Mouse (Mus musculus): ENCODE measurements around the gene Naa50. TPM values are rescaled to one million over a fixed set of nuclear protein-coding genes. Genes with fewer than 3 reads are reported as not detected.

Gene Naa50
- polyA plus RNA-seq, 1 experiment from 2014 or later, result 98.7 TPM

DNA sequence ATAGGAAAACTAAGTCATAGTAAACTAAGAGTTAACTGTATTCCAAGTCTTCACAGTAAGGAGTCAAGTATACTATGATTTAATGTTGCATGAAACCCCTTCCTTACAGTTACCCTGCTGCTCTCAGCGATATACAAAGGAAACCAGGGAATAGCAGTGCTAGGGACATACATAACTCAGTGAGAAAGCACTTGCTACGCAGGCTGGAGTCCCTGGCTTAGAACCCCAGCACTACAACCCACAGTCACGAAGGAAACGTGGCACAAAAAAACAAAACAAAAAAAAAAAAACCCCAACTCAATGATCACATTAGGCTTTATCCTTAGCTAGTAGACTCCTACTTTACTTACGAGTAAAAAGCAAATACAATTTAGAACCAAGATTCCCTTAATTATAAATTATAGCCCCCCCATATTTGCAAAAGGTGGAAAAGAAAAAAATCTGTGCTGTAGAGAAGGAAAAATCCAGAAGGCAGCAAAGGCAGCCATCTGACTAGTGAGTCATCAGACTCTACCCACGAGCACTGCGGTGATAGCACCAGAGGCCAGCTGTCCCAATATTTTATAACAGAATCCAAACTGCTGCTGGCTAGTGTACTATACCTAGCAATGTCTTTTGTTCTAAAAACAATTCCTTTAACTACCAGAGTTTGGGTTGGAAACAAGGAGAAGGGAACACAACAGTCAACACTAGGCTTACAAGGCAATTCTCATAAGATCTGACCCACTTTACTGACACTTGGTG is 16.5 kb upstream of the Naa50 start:
- Histone ChIP-seq H3K4me1 (replicated peaks) (0 out of 2 replicates have a peak, but pooled peaks cover 2% of the 10 kb centered on the region), H3K4me3 (no peak overlapping the region), H3K36me3 (no peaks in the 10 kb centered on the region; the same call in 1 of the 2 replicates), H3K9me3 (replicated peaks) (no peaks in the 10 kb centered on the region), H3K4me2 (no peak overlapping the region), H3K27ac (ENCODE audit: poor library complexity, severe bottlenecking) (no peak overlapping the region), H3K27me3 (replicated peaks) (no peaks in the 10 kb centered on the region), H3K9ac (no peak overlapping the region)
- ATAC-seq (ENCODE audit: insufficient number of reproducible peaks, low FRiP score), result no peak
- WGBS, result 80% methylated on average over 7 of the region's 7 CpGs

DNA sequence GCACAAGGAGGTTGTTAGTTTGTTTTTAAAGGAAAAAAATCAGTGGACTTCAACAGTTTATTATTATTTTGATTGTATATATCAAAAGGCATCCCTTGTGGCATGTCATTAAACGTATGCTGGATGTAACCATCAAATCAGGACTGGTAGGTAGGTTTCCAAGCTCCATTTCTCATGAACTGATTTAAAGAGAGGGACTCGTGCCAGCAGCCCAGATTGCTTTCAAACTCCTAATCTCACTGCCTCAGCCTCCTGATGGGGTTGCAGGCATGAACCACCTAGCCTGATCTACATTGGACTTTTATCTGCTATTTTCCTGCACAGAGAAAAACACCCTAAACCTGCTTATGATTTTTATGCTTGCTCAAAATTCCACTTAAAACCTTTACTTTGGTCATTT is 15.8 kb upstream of the Naa50 start:
- Histone ChIP-seq H3K4me2 (no peak overlapping the region), H3K4me1 (replicated peaks) (0 out of 2 replicates have a peak, but pooled peaks cover 2% of the 10 kb centered on the region), H3K27me3 (replicated peaks) (no peaks in the 10 kb centered on the region), H3K9me3 (replicated peaks) (no peaks in the 10 kb centered on the region), H3K4me3 (no peak overlapping the region), H3K27ac (ENCODE audit: poor library complexity, severe bottlenecking) (no peak overlapping the region), H3K36me3 (no peaks in the 10 kb centered on the region), H3K9ac (no peak overlapping the region)
- no peak for ATAC-seq (ENCODE audit: insufficient number of reproducible peaks, low FRiP score)
- WGBS, result 68% methylated on average over 2 of the region's 2 CpGs

DNA sequence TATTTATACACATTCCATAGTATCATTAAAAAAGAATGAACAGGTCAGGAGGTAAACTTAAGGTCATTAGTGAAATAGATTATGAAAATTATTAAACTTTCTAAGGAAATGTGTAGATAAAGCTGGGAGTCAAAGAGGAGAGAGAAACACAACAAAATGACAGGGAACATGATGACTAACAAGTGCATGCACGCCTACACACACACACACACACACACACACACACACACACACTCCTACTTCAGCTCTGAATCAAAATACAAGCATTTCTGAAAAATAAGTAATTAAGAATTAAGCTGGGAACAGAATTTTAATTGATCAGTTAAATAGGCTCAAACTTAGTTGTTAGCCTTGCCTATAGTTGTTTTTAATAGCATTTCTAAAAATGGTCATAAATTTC is 14.9 kb upstream of the Naa50 start:
- Histone ChIP-seq H3K27ac (ENCODE audit: poor library complexity, severe bottlenecking) (no peak overlapping the region), H3K9me3 (replicated peaks) (no peaks in the 10 kb centered on the region), H3K36me3 (no peaks in the 10 kb centered on the region), H3K4me3 (no peak overlapping the region), H3K4me2 (no peak overlapping the region), H3K4me1 (replicated peaks) (0 out of 2 replicates have a peak, but pooled peaks cover 2% of the 10 kb centered on the region), H3K27me3 (replicated peaks) (no peaks in the 10 kb centered on the region), H3K9ac (no peak overlapping the region)
- WGBS, result 69% methylated on average over 1 of the region's 1 CpGs
- ATAC-seq (ENCODE audit: insufficient number of reproducible peaks, low FRiP score), result no peak

DNA sequence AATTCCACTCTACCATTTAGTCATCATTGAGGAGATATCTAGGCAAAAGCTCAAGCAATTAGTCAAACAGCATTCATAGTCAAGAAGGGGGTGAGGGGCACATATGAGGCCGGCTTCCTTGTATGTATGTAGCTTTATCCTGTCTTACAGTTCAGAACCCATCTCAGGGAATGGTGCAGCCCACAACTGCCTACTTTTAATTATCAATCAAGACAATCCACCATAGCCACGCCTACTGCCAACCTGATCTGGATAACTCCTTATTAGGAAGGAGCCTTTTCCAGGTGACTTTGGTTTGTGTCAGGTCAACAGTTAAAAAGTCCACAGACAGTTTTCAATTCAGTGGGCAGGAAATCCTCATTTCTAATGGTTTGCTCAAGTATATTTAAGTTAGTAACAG is 14.2 kb upstream of the Naa50 start:
- H3K9me3 ChIP-seq (replicated peaks), result no peaks in the 10 kb centered on the region
- no peak for ATAC-seq (ENCODE audit: insufficient number of reproducible peaks, low FRiP score)
- H3K36me3 ChIP-seq, result no peaks in the 10 kb centered on the region
- no peaks in the 10 kb centered on the region for H3K27me3 ChIP-seq (replicated peaks)
- 78% methylated on average over 2 of the region's 2 CpGs for WGBS
- H3K27ac ChIP-seq (ENCODE audit: poor library complexity, severe bottlenecking), result no peak overlapping the region
- no peak overlapping the region for H3K4me3 ChIP-seq
- no peak overlapping the region for H3K9ac ChIP-seq
- 0 out of 2 replicates have a peak, but pooled peaks cover 2% of the 10 kb centered on the region for H3K4me1 ChIP-seq (replicated peaks)
- no peak overlapping the region for H3K4me2 ChIP-seq

DNA sequence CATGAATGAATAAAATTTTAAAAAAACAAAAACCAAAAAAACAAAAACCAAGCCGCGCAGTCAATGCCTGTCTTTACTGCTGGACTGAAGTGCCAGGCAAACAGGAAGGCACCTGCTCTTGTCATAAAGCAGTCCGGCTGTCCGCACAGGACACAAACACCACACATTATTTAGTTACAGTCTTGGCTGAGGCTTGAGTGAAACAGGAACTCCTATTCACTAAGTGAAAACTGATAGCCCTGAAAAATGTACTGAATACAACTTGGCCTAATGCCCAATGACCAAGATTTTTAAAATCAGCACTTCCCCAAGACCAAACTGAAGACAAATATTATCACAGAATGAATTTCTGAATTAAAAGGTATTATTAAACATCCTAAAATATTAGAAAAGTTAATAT is 13.2 kb upstream of the Naa50 start:
- H3K4me1 ChIP-seq (replicated peaks), result 0 out of 2 replicates have a peak, but pooled peaks cover 2% of the 10 kb centered on the region
- H3K4me3 ChIP-seq, result no peak overlapping the region
- no peaks in the 10 kb centered on the region for H3K27me3 ChIP-seq (replicated peaks)
- H3K36me3 ChIP-seq, result no peaks in the 10 kb centered on the region
- H3K27ac ChIP-seq (ENCODE audit: poor library complexity, severe bottlenecking), result no peak overlapping the region
- no peak for ATAC-seq (ENCODE audit: insufficient number of reproducible peaks, low FRiP score)
- no peaks in the 10 kb centered on the region for H3K9me3 ChIP-seq (replicated peaks)
- 66% methylated on average over 4 of the region's 4 CpGs for WGBS
- H3K4me2 ChIP-seq, result no peak overlapping the region
- H3K9ac ChIP-seq, result no peak overlapping the region

DNA sequence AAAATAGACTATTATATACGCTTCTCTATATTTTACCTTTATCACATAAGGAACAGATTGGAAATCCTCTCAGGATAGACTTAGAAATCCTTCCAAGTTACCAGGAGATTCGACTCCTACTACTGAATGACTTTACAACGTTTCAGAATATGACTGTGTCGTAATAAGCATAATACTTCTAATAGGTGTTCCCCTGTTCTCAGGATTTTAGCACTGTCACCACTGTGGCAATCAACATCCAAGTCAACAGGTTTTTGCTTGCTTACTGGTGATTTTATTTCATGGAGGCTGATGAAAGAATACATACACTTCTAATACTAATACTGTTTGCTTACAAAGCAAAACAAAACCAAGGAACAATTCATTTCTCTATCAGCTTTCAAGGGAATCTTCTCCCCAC is 7.3 kb upstream of the Naa50 start:
- ATAC-seq (ENCODE audit: insufficient number of reproducible peaks, low FRiP score), result no peak
- WGBS, result 76% methylated on average over 4 of the region's 4 CpGs
- Histone ChIP-seq H3K27me3 (replicated peaks) (no peaks in the 10 kb centered on the region), H3K4me2 (no peak overlapping the region), H3K4me3 (no peak overlapping the region), H3K4me1 (replicated peaks) (no peaks in the 10 kb centered on the region), H3K9ac (no peak overlapping the region), H3K27ac (ENCODE audit: poor library complexity, severe bottlenecking) (no peak overlapping the region), H3K36me3 (no peaks in the 10 kb centered on the region), H3K9me3 (replicated peaks) (no peaks in the 10 kb centered on the region)

DNA sequence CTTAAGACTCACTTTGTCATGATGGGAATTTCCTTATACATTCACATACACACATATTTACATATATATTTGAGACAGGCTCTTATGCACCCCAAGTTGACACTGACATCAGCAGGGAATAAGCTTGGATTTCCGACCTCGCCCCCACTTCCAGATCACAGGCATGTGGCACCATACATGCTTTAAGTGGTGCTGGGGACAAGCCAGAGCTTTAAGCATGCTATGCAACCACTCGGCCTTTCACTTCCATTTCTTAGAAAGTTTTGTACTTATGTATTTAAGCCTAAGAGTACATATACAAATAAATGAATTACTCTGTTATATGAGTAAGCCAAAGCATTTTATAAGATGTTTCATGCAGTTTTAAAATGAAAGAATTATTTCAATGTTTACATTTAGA is 6.4 kb upstream of the Naa50 start:
- H3K9me3 ChIP-seq (replicated peaks), result no peaks in the 10 kb centered on the region
- no peak overlapping the region for H3K4me2 ChIP-seq
- 83% methylated on average over 3 of the region's 3 CpGs for WGBS
- no peak for ATAC-seq (ENCODE audit: insufficient number of reproducible peaks, low FRiP score)
- peaks cover 3% of the 10 kb centered on the region; the same call in 1 of the 2 replicates for H3K4me1 ChIP-seq (replicated peaks)
- no peaks in the 10 kb centered on the region for H3K36me3 ChIP-seq
- no peak overlapping the region for H3K9ac ChIP-seq
- no peaks in the 10 kb centered on the region for H3K27me3 ChIP-seq (replicated peaks)
- no peak overlapping the region for H3K27ac ChIP-seq (ENCODE audit: poor library complexity, severe bottlenecking)
- H3K4me3 ChIP-seq, result no peak overlapping the region

DNA sequence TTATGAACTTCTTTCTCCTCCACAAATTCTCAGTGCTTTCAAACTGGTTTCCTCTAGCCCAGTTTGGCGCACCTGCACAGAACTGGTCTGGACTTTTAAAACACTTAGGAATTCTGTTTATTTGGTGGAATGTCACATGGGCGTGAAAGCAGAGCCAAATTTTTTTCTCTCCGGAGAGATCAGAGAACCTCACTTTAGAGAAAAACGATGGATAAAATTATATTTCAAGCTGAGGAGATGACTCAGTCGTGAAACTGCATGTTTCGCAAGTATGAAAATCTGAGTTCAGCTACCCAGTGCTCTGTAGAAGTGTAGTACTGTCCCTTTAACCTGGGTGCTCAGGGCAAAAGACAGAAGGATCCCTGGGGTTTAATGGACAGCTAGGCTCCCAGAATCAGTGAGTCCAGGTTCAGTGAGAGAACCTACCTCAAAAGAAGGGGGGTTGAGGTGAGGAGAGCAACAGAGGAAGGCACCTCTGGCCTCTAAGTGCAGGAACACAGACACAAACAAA is 3.1 kb upstream of the Naa50 start:
- WGBS, result 87% methylated on average over 6 of the region's 6 CpGs
- Histone ChIP-seq H3K4me3 (no peak overlapping the region), H3K36me3 (no peaks in the 10 kb centered on the region), H3K27ac (ENCODE audit: poor library complexity, severe bottlenecking) (no peak overlapping the region), H3K4me1 (replicated peaks) (peaks cover 6% of the 10 kb centered on the region), H3K9ac (no peak overlapping the region), H3K4me2 (no peak overlapping the region), H3K27me3 (replicated peaks) (no peaks in the 10 kb centered on the region), H3K9me3 (replicated peaks) (no peaks in the 10 kb centered on the region)
- no peak for ATAC-seq (ENCODE audit: insufficient number of reproducible peaks, low FRiP score)

DNA sequence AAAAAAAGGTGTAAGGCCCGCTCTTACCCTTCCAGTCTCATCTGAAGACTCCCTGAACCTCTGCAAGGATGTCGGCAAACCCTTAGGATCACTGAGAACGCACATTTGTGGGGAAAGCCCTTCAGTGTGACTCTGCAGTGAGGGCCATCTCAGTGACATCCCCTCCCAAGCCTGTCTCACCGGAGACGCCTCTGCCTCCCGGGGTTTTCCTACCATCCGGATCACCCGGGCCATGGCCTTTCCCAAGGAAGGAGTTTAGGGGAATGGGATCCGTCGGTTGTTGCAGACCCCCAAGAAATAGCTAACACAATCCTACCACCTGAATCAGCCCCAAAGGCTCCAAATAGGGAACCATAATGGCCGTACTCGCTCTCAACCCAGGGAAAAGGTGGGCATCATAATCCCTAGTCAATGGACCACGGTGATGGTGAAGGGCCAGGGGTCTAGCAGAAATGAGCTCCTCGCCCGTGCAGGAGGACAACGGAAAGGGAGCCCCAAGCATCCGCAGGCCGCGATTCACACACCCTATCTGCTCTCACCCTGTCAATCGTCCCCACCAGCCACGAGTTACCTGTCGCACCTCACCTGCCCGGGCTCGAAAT is 1.2 kb upstream of the Naa50 start:
- no peak; the same call in 1 of the 2 replicates for ATAC-seq (ENCODE audit: insufficient number of reproducible peaks, low FRiP score)
- peak overlapping the region; percentile 98 for H3K27ac ChIP-seq (ENCODE audit: poor library complexity, severe bottlenecking)
- no peaks in the 10 kb centered on the region for H3K36me3 ChIP-seq
- peak overlapping the region; percentile 98 for H3K4me2 ChIP-seq
- under 1% methylated on average over 24 of the region's 24 CpGs for WGBS
- no peaks in the 10 kb centered on the region for H3K9me3 ChIP-seq (replicated peaks)
- no peaks in the 10 kb centered on the region for H3K27me3 ChIP-seq (replicated peaks)
- peak overlapping the region; percentile 84 for H3K9ac ChIP-seq
- peak overlapping the region; percentile 92 for H3K4me3 ChIP-seq
- peaks cover 8% of the 10 kb centered on the region for H3K4me1 ChIP-seq (replicated peaks)

DNA sequence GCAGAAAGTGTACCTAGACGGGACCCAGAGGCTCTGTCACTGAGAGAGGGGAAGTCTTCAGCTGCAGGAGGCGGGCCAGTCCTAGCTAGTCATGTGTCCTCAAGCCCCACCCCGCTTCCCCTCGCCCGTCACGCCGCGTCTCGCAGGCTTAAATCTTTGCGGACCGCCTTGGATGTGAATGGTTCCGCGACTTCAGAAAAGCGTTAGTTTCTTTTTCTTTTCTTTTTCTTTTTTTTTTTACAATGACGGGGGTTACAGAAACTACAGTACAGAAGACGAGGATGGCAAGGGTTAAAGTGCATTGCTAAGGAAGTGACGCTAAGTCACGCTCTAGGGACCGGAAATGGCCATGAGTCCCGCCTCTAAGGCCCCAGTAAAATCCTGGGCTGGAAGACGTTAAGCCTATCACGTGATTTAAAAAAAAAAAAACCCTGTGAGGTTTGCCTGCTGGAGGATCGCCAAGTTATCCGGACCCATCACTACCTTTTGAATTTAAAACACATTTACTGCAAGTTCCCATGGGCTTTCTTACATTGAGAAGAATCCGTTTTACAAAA is 573 bp upstream of the Naa50 start:
- WGBS, result 0% methylated on average over 25 of the region's 25 CpGs
- H3K4me2 ChIP-seq, result peak overlapping the region; percentile 98
- H3K27me3 ChIP-seq (replicated peaks), result no peaks in the 10 kb centered on the region
- ATAC-seq (ENCODE audit: insufficient number of reproducible peaks, low FRiP score), result peak; percentile 88
- H3K27ac ChIP-seq (ENCODE audit: poor library complexity, severe bottlenecking), result peak overlapping the region; percentile 98
- H3K9me3 ChIP-seq (replicated peaks), result no peaks in the 10 kb centered on the region
- no peaks in the 10 kb centered on the region for H3K36me3 ChIP-seq
- peak overlapping the region; percentile 92 for H3K4me3 ChIP-seq
- peak overlapping the region; percentile 84 for H3K9ac ChIP-seq
- peaks cover 8% of the 10 kb centered on the region for H3K4me1 ChIP-seq (replicated peaks)

DNA sequence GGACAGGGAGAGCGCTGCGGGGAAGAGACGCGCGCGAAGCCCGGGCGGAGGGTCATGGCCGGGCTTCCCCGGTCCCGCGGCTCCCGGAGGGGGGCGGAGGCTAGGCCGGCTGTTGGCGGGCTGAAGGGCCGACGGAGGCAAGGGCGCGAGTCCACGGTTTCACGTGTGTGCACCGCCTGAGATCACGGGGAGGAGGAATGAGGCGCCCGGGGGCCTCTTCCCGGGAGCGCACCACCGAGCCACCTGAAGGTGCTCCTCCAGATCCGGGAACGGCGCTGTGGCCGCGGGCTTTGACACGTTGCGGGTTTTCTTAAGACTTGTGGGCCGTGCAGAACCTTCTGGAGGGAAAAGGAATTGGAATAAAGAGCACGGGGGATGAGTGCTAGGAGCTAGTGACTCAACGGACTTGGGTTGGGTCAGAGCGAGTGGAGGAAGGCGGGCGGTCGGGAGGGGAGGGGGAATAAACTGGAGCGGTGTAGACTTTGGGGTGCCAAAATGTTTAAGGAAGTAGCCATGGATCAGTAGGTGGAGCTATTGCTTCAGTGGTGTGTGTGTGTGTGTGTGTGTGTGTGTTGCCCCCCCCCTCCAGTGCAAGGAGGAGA is 657 bp downstream of the Naa50 start:
- WGBS, result under 1% methylated on average over 44 of the region's 44 CpGs
- H3K9me3 ChIP-seq (replicated peaks), result no peaks in the 10 kb centered on the region
- peak overlapping the region; percentile 90 for H3K9ac ChIP-seq
- H3K4me2 ChIP-seq, result peak overlapping the region; percentile 70
- H3K4me1 ChIP-seq (replicated peaks), result peaks cover 8% of the 10 kb centered on the region
- H3K4me3 ChIP-seq, result peak overlapping the region; percentile 92
- H3K27me3 ChIP-seq (replicated peaks), result no peaks in the 10 kb centered on the region
- no peaks in the 10 kb centered on the region for H3K36me3 ChIP-seq
- peak; percentile 78 for ATAC-seq (ENCODE audit: insufficient number of reproducible peaks, low FRiP score)
- peak overlapping the region; percentile 98 for H3K27ac ChIP-seq (ENCODE audit: poor library complexity, severe bottlenecking)
